Mouse (Mus musculus) heart, embryonic 11.5 days (tissue): ENCODE data around the gene Gm20388. TPM values are rescaled to one million over a fixed set of nuclear protein-coding genes. Genes with fewer than 3 reads are reported as not detected.

ENCODE experiments used
- ATAC-seq: fragments of 200-750 bp; cut with Nextera tagmentation; replicated peaks from 2 replicates; pipeline ENCODE4 v1.8.0; 2017; ENCODE audit warnings: moderate library complexity; ENCODE audit not compliant: insufficient number of reproducible peaks, low FRiP score, low TSS enrichment
- H3K27ac ChIP-seq: fragments of 300-500 bp; sonication (generic); 2 replicates; pipeline ENCODE4 v1.5.1; 2014; ENCODE audit warnings: mild to moderate bottlenecking, low read depth, low read length
- H3K27me3 ChIP-seq: fragments of 300-500 bp; sonication (generic); 2 replicates; pipeline ENCODE4 v1.6.1; 2014; ENCODE audit warnings: mild to moderate bottlenecking, low read length, mixed read lengths; ENCODE audit not compliant: control insufficient read depth, insufficient read depth
- H3K36me3 ChIP-seq: fragments of 300-500 bp; sonication (generic); 2 replicates; pipeline ENCODE4 v1.6.1; 2014; ENCODE audit warnings: mild to moderate bottlenecking, low read length, moderate library complexity, mixed read lengths; ENCODE audit not compliant: control insufficient read depth, insufficient read depth
- H3K4me1 ChIP-seq: fragments of 300-500 bp; sonication (generic); 2 replicates; pipeline ENCODE4 v1.6.1; 2014; ENCODE audit warnings: low read length; ENCODE audit not compliant: control insufficient read depth, insufficient read depth
- H3K4me2 ChIP-seq: fragments of 300-500 bp; sonication (generic); 2 replicates; pipeline ENCODE4 v1.6.1; 2014; ENCODE audit warnings: mild to moderate bottlenecking, moderate library complexity
- H3K4me3 ChIP-seq: fragments of 300-500 bp; sonication (generic); 2 replicates; pipeline ENCODE4 v1.5.1; 2014; ENCODE audit warnings: low read depth, low read length
- H3K9ac ChIP-seq: fragments of 300-500 bp; sonication (generic); 2 replicates; pipeline ENCODE4 v1.6.1; 2014; ENCODE audit warnings: mild to moderate bottlenecking, low read depth, low read length, moderate library complexity
- H3K9me3 ChIP-seq: fragments of 300-500 bp; sonication (generic); replicated peaks from 2 replicates; pipeline ENCODE4 v1.6.1; 2016; ENCODE audit warnings: low read length; ENCODE audit not compliant: control insufficient read depth
- WGBS: fragments of 180-500 bp; shearing (Covaris S2); extraction: QIAGEN DNeasy Blood & Tissue Kit; methylation state at CpG from one replicate; pipeline ENCODE4 v1.1.7; 2014; ENCODE audit not compliant: insufficient replicate concordance; 5-methylcytosine and 5-hydroxymethylcytosine counted together
- polyA plus RNA-seq: library from polyadenylated mRNA; unstranded; fragments of >200 nt; fragmentation: Nextera tagmentation; extraction: Ambion mirVana; gene quantifications from 2 replicates; pipeline ENCODE4 v1.2.1, GENCODE M21; 2014

Gene Gm20388
- polyA plus RNA-seq, 1 experiment from 2014 or later: 6.4 TPM

- Histone ChIP-seq H3K4me2 (no peak overlapping the region), H3K9me3 (no peaks in the 10 kb centered on the region), H3K9ac (no peak overlapping the region), H3K4me1 (no peaks in the 10 kb centered on the region; the same call in 1 of the 2 replicates), H3K27me3 (peaks cover 2% of the 10 kb centered on the region; the same call in 1 of the 2 replicates), H3K36me3 (no peaks in the 10 kb centered on the region), H3K27ac (no peak overlapping the region), H3K4me3 (no peak overlapping the region)
- ATAC-seq: no peak
- WGBS: 80% methylated on average over 4 of the region's 4 CpGs
These were observed 2138.6 kb downstream of the Gm20388 start for GRCm38 (mm10) chr8:122049266-122049665.

GRCm38 (mm10) chr8:122049923-122050322 lies 2139.3 kb downstream of the Gm20388 start:
- H3K27ac ChIP-seq: no peak overlapping the region
- no peak overlapping the region for H3K4me3 ChIP-seq
- 70% methylated on average over 2 of the region's 2 CpGs for WGBS
- no peaks in the 10 kb centered on the region for H3K36me3 ChIP-seq
- no peaks in the 10 kb centered on the region; the same call in 1 of the 2 replicates for H3K4me1 ChIP-seq
- no peak overlapping the region for H3K4me2 ChIP-seq
- H3K27me3 ChIP-seq: no peaks in the 10 kb centered on the region
- H3K9ac ChIP-seq: no peak overlapping the region
- ATAC-seq: no peak
- H3K9me3 ChIP-seq: no peaks in the 10 kb centered on the region

GRCm38 (mm10) chr8:122050620-122051019 lies 2140.0 kb downstream of the Gm20388 start:
- Histone ChIP-seq H3K27me3 (no peaks in the 10 kb centered on the region), H3K9ac (no peak overlapping the region), H3K27ac (no peak overlapping the region), H3K4me1 (peaks cover 4% of the 10 kb centered on the region; the same call in 1 of the 2 replicates), H3K36me3 (no peaks in the 10 kb centered on the region), H3K9me3 (no peaks in the 10 kb centered on the region), H3K4me3 (no peak overlapping the region), H3K4me2 (no peak overlapping the region)
- WGBS: 85% methylated on average over 9 of the region's 9 CpGs
- ATAC-seq: no peak

GRCm38 (mm10) chr8:122055321-122055720 lies 2144.7 kb downstream of the Gm20388 start:
- 49% methylated on average over 10 of the region's 10 CpGs for WGBS
- no peak for ATAC-seq
- Histone ChIP-seq H3K9me3 (no peaks in the 10 kb centered on the region), H3K9ac (no peak overlapping the region), H3K4me3 (no peak overlapping the region), H3K27me3 (no peaks in the 10 kb centered on the region), H3K36me3 (no peaks in the 10 kb centered on the region), H3K4me2 (no peak overlapping the region), H3K4me1 (peaks cover 15% of the 10 kb centered on the region; the same call in 1 of the 2 replicates), H3K27ac (no peak overlapping the region)

GRCm38 (mm10) chr8:122056113-122056512 lies 2145.5 kb downstream of the Gm20388 start:
- peaks cover 16% of the 10 kb centered on the region; the same call in 1 of the 2 replicates for H3K4me1 ChIP-seq
- no peaks in the 10 kb centered on the region for H3K9me3 ChIP-seq
- no peak overlapping the region for H3K4me2 ChIP-seq
- H3K4me3 ChIP-seq: no peak overlapping the region
- no peaks in the 10 kb centered on the region for H3K36me3 ChIP-seq
- no peak for ATAC-seq
- no peaks in the 10 kb centered on the region for H3K27me3 ChIP-seq
- H3K27ac ChIP-seq: 0 out of 2 replicates have a peak overlapping the region, but pooled peaks have one; percentile 22
- no peak overlapping the region for H3K9ac ChIP-seq
- 40% methylated on average over 1 of the region's 1 CpGs for WGBS

GRCm38 (mm10) chr8:122056882-122057281 lies 2146.2 kb downstream of the Gm20388 start:
- Histone ChIP-seq H3K27ac (no peak overlapping the region), H3K4me2 (no peak overlapping the region), H3K9me3 (no peaks in the 10 kb centered on the region), H3K4me3 (no peak overlapping the region), H3K9ac (no peak overlapping the region), H3K36me3 (no peaks in the 10 kb centered on the region), H3K4me1 (peaks cover 16% of the 10 kb centered on the region; the same call in 1 of the 2 replicates), H3K27me3 (no peaks in the 10 kb centered on the region)
- 41% methylated on average over 7 of the region's 7 CpGs for WGBS
- no peak for ATAC-seq

- ATAC-seq: no peak
These were observed 2147.9 kb downstream of the Gm20388 start for GRCm38 (mm10) chr8:122058510-122058909.

GRCm38 (mm10) chr8:122058951-122059350 lies 2148.3 kb downstream of the Gm20388 start:
- Histone ChIP-seq H3K36me3 (no peaks in the 10 kb centered on the region), H3K4me2 (no peak overlapping the region), H3K27ac (no peak overlapping the region), H3K9me3 (no peaks in the 10 kb centered on the region), H3K9ac (no peak overlapping the region), H3K4me1 (peaks cover 16% of the 10 kb centered on the region; the same call in 1 of the 2 replicates), H3K4me3 (no peak overlapping the region), H3K27me3 (no peaks in the 10 kb centered on the region)
- no peak for ATAC-seq
- WGBS: 77% methylated on average over 8 of the region's 8 CpGs

More at GRCm38 (mm10) chr8:122058510-122058909, 2147.9 kb downstream of the Gm20388 start:
- H3K4me1 ChIP-seq: peaks cover 16% of the 10 kb centered on the region; the same call in 1 of the 2 replicates
- H3K36me3 ChIP-seq: no peaks in the 10 kb centered on the region
- H3K9ac ChIP-seq: no peak overlapping the region
- no peak overlapping the region for H3K4me3 ChIP-seq
- H3K27me3 ChIP-seq: no peaks in the 10 kb centered on the region
- H3K9me3 ChIP-seq: no peaks in the 10 kb centered on the region
- no peak overlapping the region for H3K4me2 ChIP-seq
- 57% methylated on average over 9 of the region's 9 CpGs for WGBS
- no peak overlapping the region for H3K27ac ChIP-seq
